Mouse (Mus musculus) c-Kit-positive CD71-negative TER-119-negative erythroid progenitor cells, embryonic 14.5 days (primary cell): ENCODE results near the gene Ttll11.

ENCODE experiments used
- DNase-seq: peaks from one replicate; pipeline ENCODE4 v3.0.0-alpha.2; 2013; ENCODE audit warnings: low read depth

The Ttll11 gene

GRCm38 (mm10) chr2:35852971-35853370 is 126.7 kb downstream of the Ttll11 start:
- no peak for DNase-seq

- DNase-seq: no peak
Observed at GRCm38 (mm10) chr2:35852164-35852509, 127.6 kb downstream of the Ttll11 start.

GRCm38 (mm10) chr2:35851420-35852163 is 128.1 kb downstream of the Ttll11 start:
- no peak for DNase-seq

- DNase-seq: no peak
Observed at GRCm38 (mm10) chr2:35849632-35850230, 130.0 kb downstream of the Ttll11 start.

GRCm38 (mm10) chr2:35845611-35846504 is 133.9 kb downstream of the Ttll11 start:
- no peak for DNase-seq

- no peak for DNase-seq
Observed at GRCm38 (mm10) chr2:35843896-35844690, 135.6 kb downstream of the Ttll11 start.

GRCm38 (mm10) chr2:35842780-35843474 is 136.8 kb downstream of the Ttll11 start:
- no peak for DNase-seq

GRCm38 (mm10) chr2:35841841-35842420 is 137.8 kb downstream of the Ttll11 start:
- DNase-seq: no peak

GRCm38 (mm10) chr2:35840956-35841816 is 138.5 kb downstream of the Ttll11 start:
- DNase-seq: peak; percentile 62

GRCm38 (mm10) chr2:35838751-35839479 is 140.8 kb downstream of the Ttll11 start:
- no peak for DNase-seq

- no peak for DNase-seq
Observed at GRCm38 (mm10) chr2:35834198-35834913, 145.4 kb downstream of the Ttll11 start.

GRCm38 (mm10) chr2:35833546-35833945 is 146.2 kb downstream of the Ttll11 start:
- no peak for DNase-seq

- DNase-seq: no peak
Observed at GRCm38 (mm10) chr2:35832742-35833425, 146.8 kb downstream of the Ttll11 start.

- DNase-seq: no peak
Observed at GRCm38 (mm10) chr2:35831904-35832581, 147.7 kb downstream of the Ttll11 start.

GRCm38 (mm10) chr2:35830966-35831903 is 148.5 kb downstream of the Ttll11 start:
- peak; percentile 62 for DNase-seq

- DNase-seq: no peak
Observed at GRCm38 (mm10) chr2:35829136-35829535, 150.6 kb downstream of the Ttll11 start.
